Mouse (Mus musculus) testis, postnatal 10 days (tissue): ENCODE results near the gene Lilrb4a.
"Not testable (repeated sequence)": the region's sequence is repeated elsewhere in the genome, so short reads cannot be mapped to it uniquely, and the experiment has no call there.

Experiments
- DNase-seq: peaks from one replicate; pipeline ENCODE4 v3.0.0; 2021; ENCODE audit warnings: low spot score

Lilrb4a gene

GRCm38 (mm10) chr10:51490691-51491090, at the start of gene Lilrb4a:
TSS of gene Lilrb4a (plus strand) at chr10:51490956.
- DNase-seq = not testable (repeated sequence)

- DNase-seq = no peak
These were observed 39.1 kb upstream of the Lilrb4a start for GRCm38 (mm10) chr10:51451610-51452009.

GRCm38 (mm10) chr10:51453616-51454298, 37.0 kb upstream of the Lilrb4a start:
- no peak for DNase-seq

- no peak for DNase-seq
These were observed 36.4 kb upstream of the Lilrb4a start for GRCm38 (mm10) chr10:51454365-51454764.

GRCm38 (mm10) chr10:51455762-51456161, 35.0 kb upstream of the Lilrb4a start:
- no peak for DNase-seq

GRCm38 (mm10) chr10:51456369-51456768, 34.4 kb upstream of the Lilrb4a start:
- no peak for DNase-seq

GRCm38 (mm10) chr10:51463800-51464199, 27.0 kb upstream of the Lilrb4a start:
- DNase-seq = not testable (repeated sequence)

GRCm38 (mm10) chr10:51480397-51480796, 10.4 kb upstream of the Lilrb4a start, which contains the start of the genes Gm49339 and Lilr4b:
TSS of gene Gm49339 (plus strand) at chr10:51480612.
TSS of gene Lilr4b (plus strand) at chr10:51480632.
- DNase-seq = not testable (repeated sequence)

- DNase-seq = no peak
These were observed 29.3 kb downstream of the Lilrb4a start for GRCm38 (mm10) chr10:51520021-51520420.

GRCm38 (mm10) chr10:51521453-51521852, 30.7 kb downstream of the Lilrb4a start:
- DNase-seq = no peak

GRCm38 (mm10) chr10:51526090-51526489, 35.3 kb downstream of the Lilrb4a start:
- DNase-seq = no peak

GRCm38 (mm10) chr10:51526633-51527032, 35.9 kb downstream of the Lilrb4a start:
- no peak for DNase-seq

GRCm38 (mm10) chr10:51528840-51529434, 38.2 kb downstream of the Lilrb4a start:
- DNase-seq = no peak

- DNase-seq = no peak
These were observed 38.7 kb downstream of the Lilrb4a start for GRCm38 (mm10) chr10:51529497-51529896.

GRCm38 (mm10) chr10:51530813-51531212, 40.1 kb downstream of the Lilrb4a start:
- DNase-seq = no peak
